Mouse (Mus musculus): ENCODE data around the gene Vgll3. TPM values are rescaled to one million over a fixed set of nuclear protein-coding genes. Genes with fewer than 3 reads are reported as not detected.

Gene Vgll3
- 1 to 10 TPM; 2.6 to 4.4 TPM for total RNA-seq (2021)

- peak; percentile 20 to 34 for DNase-seq (ENCODE audit: extremely low spot score in 1 of 2, low spot score in 1 of 2)
Measured at GRCm38 (mm10) chr16:65814918-65815881, at the start of gene Vgll3. Vgll3 (plus strand) TSS chr16:65815257.

GRCm38 (mm10) chr16:65765976-65766375, 49.1 kb upstream of the Vgll3 start:
- DNase-seq (ENCODE audit: extremely low spot score in 1 of 2, low spot score in 1 of 2): no peak

GRCm38 (mm10) chr16:65785959-65786358, 29.1 kb upstream of the Vgll3 start:
- DNase-seq (ENCODE audit: extremely low spot score in 1 of 2, low spot score in 1 of 2): no peak

DNA sequence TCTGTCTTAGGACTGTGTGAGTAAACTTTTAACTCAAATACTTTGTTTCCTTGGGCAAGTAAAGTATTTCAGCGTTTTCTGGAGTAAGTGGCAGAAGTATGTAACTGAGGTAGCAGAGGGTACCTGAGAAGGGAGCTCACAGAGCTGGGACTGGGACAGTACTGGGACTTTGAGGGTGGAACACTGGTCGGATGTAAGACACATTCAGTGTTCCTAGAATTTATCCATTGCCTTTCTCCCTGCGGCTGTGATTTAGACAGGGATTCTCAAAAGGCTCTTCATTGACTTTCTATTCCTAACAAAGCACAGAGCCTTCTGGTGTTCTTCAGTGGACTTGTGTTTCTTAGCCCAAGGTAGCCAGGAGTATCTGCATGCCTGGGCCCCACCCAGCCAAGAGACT, 1.0 kb downstream of the Vgll3 start:
- DNase-seq (ENCODE audit: extremely low spot score in 1 of 2, low spot score in 1 of 2): no peak

DNA sequence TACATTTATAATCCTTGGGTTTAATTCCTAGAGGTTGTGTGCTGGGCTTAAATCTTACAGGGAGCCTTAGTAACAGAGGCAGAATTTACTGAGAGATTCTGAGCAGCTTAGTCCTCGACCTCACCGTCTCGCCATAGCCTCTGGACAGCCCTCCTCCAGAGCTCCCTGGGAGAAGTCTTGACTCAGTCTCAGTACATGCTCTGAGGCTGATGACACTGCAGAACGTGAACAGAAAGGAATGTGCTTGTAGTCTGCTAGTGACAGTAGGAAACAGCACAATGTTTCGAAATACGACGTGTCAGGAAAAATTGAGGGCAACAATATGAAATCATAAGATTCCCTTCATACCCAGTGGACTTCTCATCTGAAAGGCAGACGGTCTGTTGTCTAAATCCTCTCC, 3.7 kb downstream of the Vgll3 start:
- DNase-seq (ENCODE audit: extremely low spot score in 1 of 2, low spot score in 1 of 2): no peak

DNA sequence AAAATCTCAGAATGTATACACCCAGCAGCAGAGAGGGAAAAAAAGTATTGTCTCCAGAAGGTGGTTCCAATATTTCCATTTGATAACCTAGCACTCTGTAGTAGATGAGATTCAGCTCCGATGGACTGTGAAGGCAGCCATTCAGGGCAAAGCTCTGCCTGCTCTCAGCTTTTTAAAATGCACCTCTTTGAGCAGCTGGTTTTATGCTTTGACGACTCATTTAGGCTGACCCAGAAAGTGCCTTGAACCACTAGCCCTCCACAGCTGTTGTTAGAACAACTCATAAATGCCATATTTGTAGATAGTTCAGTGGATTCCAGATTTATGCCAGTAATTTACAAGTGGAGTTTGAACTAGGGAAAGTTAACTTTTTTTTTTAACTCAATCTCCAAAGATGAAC, 5.7 kb downstream of the Vgll3 start:
- DNase-seq (ENCODE audit: extremely low spot score in 1 of 2, low spot score in 1 of 2): no peak

- no peak for DNase-seq (ENCODE audit: extremely low spot score in 1 of 2, low spot score in 1 of 2)
Measured at GRCm38 (mm10) chr16:65823721-65824120, 8.7 kb downstream of the Vgll3 start.

DNA sequence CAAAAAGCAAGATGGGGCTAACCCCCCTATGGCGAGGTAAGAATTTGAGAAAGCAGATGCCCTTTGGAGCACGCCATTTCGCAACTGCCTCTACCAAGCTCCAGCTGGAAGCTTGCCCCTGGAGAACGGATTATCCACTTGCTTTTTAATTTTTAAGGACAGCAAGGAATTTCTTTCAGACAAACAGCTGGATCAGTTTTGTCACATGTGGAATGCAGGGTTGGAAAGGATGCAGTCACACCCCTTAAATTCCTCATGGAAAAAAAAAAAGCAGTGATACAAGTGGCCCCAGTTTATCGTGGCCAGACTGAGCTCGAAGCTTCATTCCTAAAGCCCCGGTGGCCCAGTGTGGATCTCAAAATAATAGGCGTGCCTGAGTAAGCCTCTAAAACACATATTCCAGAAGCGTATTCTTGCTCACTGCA, 13.1 kb downstream of the Vgll3 start:
- no peak for DNase-seq (ENCODE audit: extremely low spot score in 1 of 2, low spot score in 1 of 2)

DNA sequence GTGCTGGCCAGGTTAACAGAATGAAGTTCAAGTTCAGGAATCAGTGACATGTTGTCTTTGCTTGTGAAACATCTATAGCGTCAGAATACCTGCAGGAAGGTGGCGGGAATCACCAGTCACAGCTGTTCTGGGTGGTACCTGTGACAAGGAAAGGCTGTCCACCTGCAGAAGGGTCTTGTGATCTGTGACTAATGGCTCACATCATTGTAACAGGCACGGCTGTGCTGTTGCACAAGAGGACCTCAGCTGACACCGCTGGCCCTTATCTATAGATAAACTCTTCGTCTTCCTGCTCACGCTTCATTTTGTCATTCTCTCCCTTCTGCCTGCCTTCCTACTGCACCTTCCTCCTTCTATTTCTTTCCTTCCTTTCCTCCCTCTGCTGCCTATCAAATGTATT, 14.0 kb downstream of the Vgll3 start:
- no peak for DNase-seq (ENCODE audit: extremely low spot score in 1 of 2, low spot score in 1 of 2)

GRCm38 (mm10) chr16:65834721-65835120, 19.7 kb downstream of the Vgll3 start:
- no peak for DNase-seq (ENCODE audit: extremely low spot score in 1 of 2, low spot score in 1 of 2)

GRCm38 (mm10) chr16:65850126-65850525, 35.1 kb downstream of the Vgll3 start:
- DNase-seq (ENCODE audit: extremely low spot score in 1 of 2, low spot score in 1 of 2): no peak

DNA sequence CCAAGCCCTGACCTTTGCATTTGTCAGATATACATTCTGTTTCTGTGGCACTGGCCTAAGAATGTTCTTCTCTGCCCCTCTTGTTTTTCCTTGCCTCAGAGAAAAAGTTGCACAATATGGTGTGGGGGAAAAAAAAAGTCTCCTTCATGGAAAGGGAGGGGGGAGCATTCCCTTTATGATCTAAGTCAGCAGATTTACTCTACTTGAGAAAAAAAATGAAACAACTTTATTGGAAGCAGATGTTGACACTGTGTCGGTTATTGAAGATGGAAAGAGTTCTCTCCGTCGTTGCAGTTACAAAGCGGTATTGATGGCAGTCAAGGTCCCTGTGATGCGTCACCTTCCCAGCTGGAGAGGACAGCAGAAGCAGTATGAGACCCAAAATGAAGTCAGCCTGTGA, 49.4 kb downstream of the Vgll3 start:
- no peak for DNase-seq (ENCODE audit: extremely low spot score in 1 of 2, low spot score in 1 of 2)

- no peak for DNase-seq (ENCODE audit: extremely low spot score in 1 of 2, low spot score in 1 of 2)
Measured at GRCm38 (mm10) chr16:65867927-65868326, 52.9 kb downstream of the Vgll3 start.

DNA sequence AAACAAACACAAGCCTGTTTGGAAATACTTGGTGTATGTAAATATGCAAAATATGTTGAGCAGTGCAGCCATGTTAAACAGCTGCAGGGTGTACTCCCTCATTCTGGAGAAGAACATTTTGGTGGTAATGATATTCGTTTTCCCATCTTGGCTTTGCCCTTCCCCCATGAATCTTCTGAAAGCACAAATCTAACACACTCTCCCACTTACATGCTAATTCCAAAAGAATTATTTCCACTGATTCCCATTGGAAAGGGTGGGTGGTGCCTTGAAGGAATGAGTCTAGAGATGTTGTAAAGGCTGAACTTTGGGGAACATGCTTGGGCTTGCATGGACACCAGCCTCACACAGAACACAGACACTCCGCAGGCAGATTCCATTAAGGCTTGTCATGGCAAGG, 53.9 kb downstream of the Vgll3 start:
- DNase-seq (ENCODE audit: extremely low spot score in 1 of 2, low spot score in 1 of 2): no peak

DNA sequence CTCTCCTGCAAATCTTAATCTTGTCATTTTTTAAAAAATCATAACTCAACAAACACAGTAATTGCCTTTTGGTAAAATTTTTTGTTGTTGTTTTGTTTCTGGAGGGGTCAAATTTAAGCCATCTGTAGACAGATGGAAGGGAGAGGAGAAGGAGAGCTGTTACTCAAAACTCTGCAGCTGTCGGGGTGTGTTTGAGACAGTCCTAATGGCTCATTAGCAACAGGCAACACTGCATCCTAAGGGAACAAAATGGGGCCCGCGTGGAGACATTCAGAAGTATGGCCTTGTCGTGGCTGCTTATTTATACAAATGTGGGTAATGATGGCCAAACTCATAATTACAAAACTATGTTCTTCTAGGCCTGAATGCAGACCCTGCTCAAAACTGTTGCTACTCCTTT, 73.9 kb downstream of the Vgll3 start:
- no peak for DNase-seq (ENCODE audit: extremely low spot score in 1 of 2, low spot score in 1 of 2)
